Mouse (Mus musculus): ENCODE measurements around the gene Lrrc28. TPM values are rescaled to one million over a fixed set of nuclear protein-coding genes. Genes with fewer than 3 reads are reported as not detected.

Gene Lrrc28
- polyA plus RNA-seq, 1 experiment from 2014 or later = 18.0 TPM

GRCm38 (mm10) chr7:67583852-67584251 lies 61.2 kb downstream of the Lrrc28 start:
- Histone ChIP-seq H3K9me3 (no peaks in the 10 kb centered on the region), H3K27ac (replicated peaks) (no peak overlapping the region), H3K27me3 (replicated peaks; ENCODE audit: low read depth, poor library complexity, severe bottlenecking) (no peaks in the 10 kb centered on the region), H3K4me1 (no peaks in the 10 kb centered on the region), H3K36me3 (replicated peaks) (no peaks in the 10 kb centered on the region), H3K4me3 (no peak overlapping the region)
- DNase-seq (ENCODE audit: low spot score) = no peak
- WGBS = 76% methylated on average over 5 of the region's 5 CpGs

GRCm38 (mm10) chr7:67578783-67579482 lies 66.1 kb downstream of the Lrrc28 start:
- Histone ChIP-seq H3K4me3 (no peak overlapping the region), H3K36me3 (replicated peaks) (no peaks in the 10 kb centered on the region), H3K27ac (replicated peaks) (no peak overlapping the region), H3K27me3 (replicated peaks; ENCODE audit: low read depth, poor library complexity, severe bottlenecking) (no peaks in the 10 kb centered on the region), H3K9me3 (no peaks in the 10 kb centered on the region), H3K4me1 (no peaks in the 10 kb centered on the region)
- WGBS = 75% methylated on average over 7 of the region's 7 CpGs
- DNase-seq (ENCODE audit: low spot score) = no peak

GRCm38 (mm10) chr7:67578044-67578443 lies 67.0 kb downstream of the Lrrc28 start:
- Histone ChIP-seq H3K36me3 (replicated peaks) (no peaks in the 10 kb centered on the region), H3K27ac (replicated peaks) (no peak overlapping the region), H3K9me3 (no peaks in the 10 kb centered on the region), H3K27me3 (replicated peaks; ENCODE audit: low read depth, poor library complexity, severe bottlenecking) (no peaks in the 10 kb centered on the region), H3K4me3 (no peak overlapping the region), H3K4me1 (peaks cover 3% of the 10 kb centered on the region)
- 93% methylated on average over 6 of the region's 6 CpGs for WGBS
- no peak for DNase-seq (ENCODE audit: low spot score)

- Histone ChIP-seq H3K27ac (replicated peaks) (no peak overlapping the region), H3K9me3 (no peaks in the 10 kb centered on the region), H3K4me3 (0 out of 2 replicates have a peak overlapping the region, but pooled peaks have one; percentile 16), H3K27me3 (replicated peaks; ENCODE audit: low read depth, poor library complexity, severe bottlenecking) (no peaks in the 10 kb centered on the region), H3K36me3 (replicated peaks) (no peaks in the 10 kb centered on the region), H3K4me1 (peaks cover 19% of the 10 kb centered on the region)
- WGBS = 45% methylated on average over 8 of the region's 8 CpGs
- DNase-seq (ENCODE audit: low spot score) = peak; percentile 32
Observed at GRCm38 (mm10) chr7:67566510-67567237, 78.4 kb downstream of the Lrrc28 start.

GRCm38 (mm10) chr7:67565132-67565531 lies 79.9 kb downstream of the Lrrc28 start:
- no peak for DNase-seq (ENCODE audit: low spot score)
- no peaks in the 10 kb centered on the region for H3K27me3 ChIP-seq (replicated peaks; ENCODE audit: low read depth, poor library complexity, severe bottlenecking)
- H3K9me3 ChIP-seq = no peaks in the 10 kb centered on the region
- H3K27ac ChIP-seq (replicated peaks) = no peak overlapping the region
- H3K4me3 ChIP-seq = no peak overlapping the region
- H3K36me3 ChIP-seq (replicated peaks) = no peaks in the 10 kb centered on the region
- H3K4me1 ChIP-seq = peaks cover 19% of the 10 kb centered on the region
- 90% methylated on average over 1 of the region's 1 CpGs for WGBS

- peaks cover 15% of the 10 kb centered on the region for H3K4me1 ChIP-seq
- WGBS = 54% methylated on average over 12 of the region's 12 CpGs
- DNase-seq (ENCODE audit: low spot score) = no peak
- H3K36me3 ChIP-seq (replicated peaks) = no peaks in the 10 kb centered on the region
- H3K4me3 ChIP-seq = no peak overlapping the region
- H3K27me3 ChIP-seq (replicated peaks; ENCODE audit: low read depth, poor library complexity, severe bottlenecking) = no peaks in the 10 kb centered on the region
- no peaks in the 10 kb centered on the region for H3K9me3 ChIP-seq
- no peak overlapping the region for H3K27ac ChIP-seq (replicated peaks)
Observed at GRCm38 (mm10) chr7:67562176-67562575, 82.9 kb downstream of the Lrrc28 start.

- Histone ChIP-seq H3K36me3 (replicated peaks) (no peaks in the 10 kb centered on the region), H3K27ac (replicated peaks) (no peak overlapping the region), H3K9me3 (no peaks in the 10 kb centered on the region), H3K27me3 (replicated peaks; ENCODE audit: low read depth, poor library complexity, severe bottlenecking) (no peaks in the 10 kb centered on the region), H3K4me1 (peaks cover 5% of the 10 kb centered on the region), H3K4me3 (no peak overlapping the region)
- no peak for DNase-seq (ENCODE audit: low spot score)
- 92% methylated on average over 7 of the region's 7 CpGs for WGBS
Observed at GRCm38 (mm10) chr7:67559486-67559885, 85.6 kb downstream of the Lrrc28 start.

GRCm38 (mm10) chr7:67558230-67558629 lies 86.8 kb downstream of the Lrrc28 start:
- Histone ChIP-seq H3K9me3 (no peaks in the 10 kb centered on the region), H3K36me3 (replicated peaks) (no peaks in the 10 kb centered on the region), H3K4me1 (peaks cover 5% of the 10 kb centered on the region), H3K4me3 (no peak overlapping the region), H3K27ac (replicated peaks) (no peak overlapping the region), H3K27me3 (replicated peaks; ENCODE audit: low read depth, poor library complexity, severe bottlenecking) (no peaks in the 10 kb centered on the region)
- DNase-seq (ENCODE audit: low spot score) = no peak
- 83% methylated on average over 5 of the region's 5 CpGs for WGBS

GRCm38 (mm10) chr7:67554863-67555262 lies 90.2 kb downstream of the Lrrc28 start:
- H3K27me3 ChIP-seq (replicated peaks; ENCODE audit: low read depth, poor library complexity, severe bottlenecking) = no peaks in the 10 kb centered on the region
- 88% methylated on average over 2 of the region's 2 CpGs for WGBS
- no peak overlapping the region for H3K27ac ChIP-seq (replicated peaks)
- no peaks in the 10 kb centered on the region for H3K4me1 ChIP-seq
- no peak for DNase-seq (ENCODE audit: low spot score)
- no peak overlapping the region for H3K4me3 ChIP-seq
- H3K9me3 ChIP-seq = no peaks in the 10 kb centered on the region
- no peaks in the 10 kb centered on the region for H3K36me3 ChIP-seq (replicated peaks)

GRCm38 (mm10) chr7:67551242-67551641 lies 93.8 kb downstream of the Lrrc28 start:
- no peak overlapping the region for H3K4me3 ChIP-seq
- no peaks in the 10 kb centered on the region for H3K4me1 ChIP-seq
- no peak overlapping the region for H3K27ac ChIP-seq (replicated peaks)
- 90% methylated on average over 2 of the region's 2 CpGs for WGBS
- H3K27me3 ChIP-seq (replicated peaks; ENCODE audit: low read depth, poor library complexity, severe bottlenecking) = no peaks in the 10 kb centered on the region
- no peaks in the 10 kb centered on the region for H3K36me3 ChIP-seq (replicated peaks)
- H3K9me3 ChIP-seq = no peaks in the 10 kb centered on the region
- no peak for DNase-seq (ENCODE audit: low spot score)

- Histone ChIP-seq H3K4me1 (peaks cover 7% of the 10 kb centered on the region; the same call in 1 of the 2 replicates), H3K4me3 (no peak overlapping the region), H3K36me3 (replicated peaks) (no peaks in the 10 kb centered on the region), H3K9me3 (no peaks in the 10 kb centered on the region), H3K27ac (replicated peaks) (no peak overlapping the region), H3K27me3 (replicated peaks; ENCODE audit: low read depth, poor library complexity, severe bottlenecking) (no peaks in the 10 kb centered on the region)
- 38% methylated on average over 6 of the region's 6 CpGs for whole genome bisulfite sequencing
- peak; percentile 57 for DNase-seq (ENCODE audit: low spot score)
Observed at GRCm38 (mm10) chr7:67549073-67549561, 96.0 kb downstream of the Lrrc28 start.

- 86% methylated on average over 6 of the region's 6 CpGs for WGBS
- H3K27me3 ChIP-seq (replicated peaks; ENCODE audit: low read depth, poor library complexity, severe bottlenecking) = no peaks in the 10 kb centered on the region
- no peak overlapping the region for H3K4me3 ChIP-seq
- peaks cover 8% of the 10 kb centered on the region for H3K4me1 ChIP-seq
- no peaks in the 10 kb centered on the region for H3K36me3 ChIP-seq (replicated peaks)
- no peaks in the 10 kb centered on the region for H3K9me3 ChIP-seq
- no peak overlapping the region for H3K27ac ChIP-seq (replicated peaks)
- no peak for DNase-seq (ENCODE audit: low spot score)
Observed at GRCm38 (mm10) chr7:67548599-67549041, 96.4 kb downstream of the Lrrc28 start.

- Histone ChIP-seq H3K27me3 (replicated peaks; ENCODE audit: low read depth, poor library complexity, severe bottlenecking) (no peaks in the 10 kb centered on the region), H3K36me3 (replicated peaks) (no peaks in the 10 kb centered on the region)
- 92% methylated on average over 5 of the region's 5 CpGs for WGBS
Observed at GRCm38 (mm10) chr7:67546282-67546681, 98.8 kb downstream of the Lrrc28 start.

More at GRCm38 (mm10) chr7:67546282-67546681, 98.8 kb downstream of the Lrrc28 start:
- Histone ChIP-seq H3K9me3 (no peaks in the 10 kb centered on the region), H3K27ac (replicated peaks) (no peak overlapping the region), H3K4me1 (peaks cover 22% of the 10 kb centered on the region), H3K4me3 (no peak overlapping the region)
- DNase-seq (ENCODE audit: low spot score) = no peak
